Mouse (Mus musculus) heart, embryonic 16.5 days (tissue): ENCODE results near the gene Homer3. TPM values are rescaled to one million over a fixed set of nuclear protein-coding genes. Genes with fewer than 3 reads are reported as not detected.

Source experiments
- ATAC-seq: fragments of 200-750 bp; cut with Nextera tagmentation; replicated peaks from 2 replicates; pipeline ENCODE4 v1.8.0; 2017; ENCODE audit warnings: moderate number of reproducible peaks; ENCODE audit not compliant: insufficient read depth, low FRiP score; ENCODE audit errors: extremely low read depth
- H3K27ac ChIP-seq: fragments of 300-500 bp; sonication (generic); 2 replicates; pipeline ENCODE4 v1.5.1; 2014; ENCODE audit warnings: mild to moderate bottlenecking, low read length, control low read depth, moderate library complexity
- H3K27me3 ChIP-seq: fragments of 300-500 bp; sonication (generic); 2 replicates; pipeline ENCODE4 v1.6.1; 2014; ENCODE audit warnings: low read length, mixed read lengths; ENCODE audit not compliant: control insufficient read depth, insufficient read depth
- H3K36me3 ChIP-seq: fragments of 300-500 bp; sonication (generic); 2 replicates; pipeline ENCODE4 v1.6.1; 2014; ENCODE audit not compliant: control insufficient read depth, insufficient read depth
- H3K4me1 ChIP-seq: fragments of 300-500 bp; sonication (generic); 2 replicates; pipeline ENCODE4 v1.6.1; 2014; ENCODE audit warnings: low read length, mixed read lengths; ENCODE audit not compliant: control insufficient read depth, insufficient read depth
- H3K4me2 ChIP-seq: fragments of 300-500 bp; sonication (generic); 2 replicates; pipeline ENCODE4 v1.6.1; 2014; ENCODE audit warnings: low read depth, mild to moderate bottlenecking, control low read depth, low read length
- H3K4me3 ChIP-seq: fragments of 300-500 bp; sonication (generic); 2 replicates; pipeline ENCODE4 v1.5.1; 2014; ENCODE audit warnings: mild to moderate bottlenecking, control low read depth, low read length
- H3K9ac ChIP-seq: fragments of 300-500 bp; sonication (generic); 2 replicates; pipeline ENCODE4 v1.6.1; 2014; ENCODE audit warnings: low read length, control low read depth
- H3K9me3 ChIP-seq: fragments of 300-500 bp; sonication (generic); replicated peaks from 2 replicates; pipeline ENCODE4 v1.6.1; 2016; ENCODE audit warnings: low read length; ENCODE audit not compliant: control insufficient read depth
- WGBS: fragments of 180-500 bp; shearing (Covaris S2); extraction: QIAGEN DNeasy Blood & Tissue Kit; methylation state at CpG from one replicate; pipeline ENCODE4 v1.1.7; 2014; 5-methylcytosine and 5-hydroxymethylcytosine counted together
- polyA plus RNA-seq: library from polyadenylated mRNA; unstranded; fragments of >200 nt; fragmentation: Nextera tagmentation; extraction: Ambion mirVana; gene quantifications from 2 replicates; pipeline ENCODE4 v1.2.1, GENCODE M21; 2015

Homer3 gene
- polyA plus RNA-seq, 1 experiment from 2014 or later, result 26.6 TPM

- ATAC-seq, result no peak
- no peaks in the 10 kb centered on the region for H3K9me3 ChIP-seq
- no peak overlapping the region for H3K9ac ChIP-seq
- no peak overlapping the region for H3K4me3 ChIP-seq
- H3K4me1 ChIP-seq, result peaks cover 9% of the 10 kb centered on the region
- H3K27me3 ChIP-seq, result peaks cover 9% of the 10 kb centered on the region; the same call in 1 of the 2 replicates
- H3K27ac ChIP-seq, result no peak overlapping the region
- H3K36me3 ChIP-seq, result peaks cover 9% of the 10 kb centered on the region
- no peak overlapping the region for H3K4me2 ChIP-seq
- WGBS, result 88% methylated on average over 6 of the region's 6 CpGs
Observed at GRCm38 (mm10) chr8:70327512-70327911, 44.9 kb downstream of the Homer3 start.

GRCm38 (mm10) chr8:70329124-70329834 lies 46.7 kb downstream of the Homer3 start, which contains the start of gene Gdf1:
TSS of gene Gdf1 (plus strand) at chr8:70329817.
- ATAC-seq, result no peak
- Histone ChIP-seq H3K36me3 (peaks cover 26% of the 10 kb centered on the region), H3K9ac (peak within 1 kb of the TSS; percentile 35; the same call in 1 of the 2 replicates), H3K4me3 (peak within 1 kb of the TSS; percentile 19), H3K27ac (no peak within 1 kb of the TSS), H3K4me1 (peaks cover 9% of the 10 kb centered on the region), H3K27me3 (peaks cover 9% of the 10 kb centered on the region; the same call in 1 of the 2 replicates), H3K4me2 (peak within 1 kb of the TSS; percentile 48), H3K9me3 (no peaks in the 10 kb centered on the region)
- WGBS, result 34% methylated on average over 14 of the region's 14 CpGs

- H3K9ac ChIP-seq, result peak overlapping the region; percentile 35; the same call in 1 of the 2 replicates
- WGBS, result 13% methylated on average over 45 of the region's 45 CpGs
Observed at GRCm38 (mm10) chr8:70329835-70330740, 47.5 kb downstream of the Homer3 start.

GRCm38 (mm10) chr8:70330741-70331364 lies 48.2 kb downstream of the Homer3 start:
- H3K27ac ChIP-seq, result no peak overlapping the region
- 38% methylated on average over 53 of the region's 53 CpGs for WGBS
- H3K9me3 ChIP-seq, result no peaks in the 10 kb centered on the region
- ATAC-seq, result peak; percentile 63; the same call in 1 of the 2 replicates
- H3K4me1 ChIP-seq, result peaks cover 9% of the 10 kb centered on the region
- peaks cover 9% of the 10 kb centered on the region; the same call in 1 of the 2 replicates for H3K27me3 ChIP-seq
- peak overlapping the region; percentile 19 for H3K4me3 ChIP-seq
- H3K36me3 ChIP-seq, result peaks cover 39% of the 10 kb centered on the region
- peak overlapping the region; percentile 48 for H3K4me2 ChIP-seq
- H3K9ac ChIP-seq, result peak overlapping the region; percentile 35; the same call in 1 of the 2 replicates

More at GRCm38 (mm10) chr8:70329835-70330740, 47.5 kb downstream of the Homer3 start:
- H3K36me3 ChIP-seq, result peaks cover 34% of the 10 kb centered on the region
- H3K4me2 ChIP-seq, result peak overlapping the region; percentile 48
- peak; percentile 9; the same call in 1 of the 2 replicates for ATAC-seq
- H3K4me3 ChIP-seq, result peak overlapping the region; percentile 19
- peaks cover 9% of the 10 kb centered on the region for H3K4me1 ChIP-seq
- H3K27ac ChIP-seq, result no peak overlapping the region
- no peaks in the 10 kb centered on the region for H3K9me3 ChIP-seq
- peaks cover 9% of the 10 kb centered on the region; the same call in 1 of the 2 replicates for H3K27me3 ChIP-seq

- peaks cover 9% of the 10 kb centered on the region for H3K4me1 ChIP-seq
- H3K9me3 ChIP-seq, result no peaks in the 10 kb centered on the region
- H3K27me3 ChIP-seq, result peaks cover 9% of the 10 kb centered on the region; the same call in 1 of the 2 replicates
- WGBS, result 83% methylated on average over 19 of the region's 19 CpGs
- no peak overlapping the region for H3K4me3 ChIP-seq
- no peak overlapping the region for H3K27ac ChIP-seq
- H3K9ac ChIP-seq, result no peak overlapping the region
- no peak overlapping the region for H3K4me2 ChIP-seq
- H3K36me3 ChIP-seq, result peaks cover 44% of the 10 kb centered on the region
- ATAC-seq, result no peak
Observed at GRCm38 (mm10) chr8:70331526-70331925, 48.9 kb downstream of the Homer3 start.

GRCm38 (mm10) chr8:70332070-70332877 lies 49.6 kb downstream of the Homer3 start:
- no peaks in the 10 kb centered on the region for H3K9me3 ChIP-seq
- peak; percentile 67 for ATAC-seq
- 35% methylated on average over 40 of the region's 41 CpGs for WGBS

GRCm38 (mm10) chr8:70332878-70333202 lies 50.2 kb downstream of the Homer3 start:
- Histone ChIP-seq H3K9ac (no peak overlapping the region), H3K27me3 (peaks cover 9% of the 10 kb centered on the region; the same call in 1 of the 2 replicates), H3K9me3 (no peaks in the 10 kb centered on the region), H3K4me3 (no peak overlapping the region), H3K27ac (no peak overlapping the region), H3K36me3 (peaks cover 55% of the 10 kb centered on the region), H3K4me1 (peaks cover 9% of the 10 kb centered on the region), H3K4me2 (no peak overlapping the region)
- 93% methylated on average over 6 of the region's 6 CpGs for WGBS
- no peak for ATAC-seq

More at GRCm38 (mm10) chr8:70332070-70332877, 49.6 kb downstream of the Homer3 start:
- peaks cover 9% of the 10 kb centered on the region for H3K4me1 ChIP-seq
- no peak overlapping the region for H3K9ac ChIP-seq
- no peak overlapping the region for H3K27ac ChIP-seq
- H3K4me3 ChIP-seq, result no peak overlapping the region
- H3K36me3 ChIP-seq, result peaks cover 49% of the 10 kb centered on the region
- no peak overlapping the region for H3K4me2 ChIP-seq
- peaks cover 9% of the 10 kb centered on the region; the same call in 1 of the 2 replicates for H3K27me3 ChIP-seq

- Histone ChIP-seq H3K4me1 (no peaks in the 10 kb centered on the region), H3K36me3 (peaks cover 64% of the 10 kb centered on the region), H3K9ac (no peak overlapping the region), H3K27me3 (no peaks in the 10 kb centered on the region), H3K9me3 (no peaks in the 10 kb centered on the region), H3K27ac (no peak overlapping the region), H3K4me2 (no peak overlapping the region), H3K4me3 (no peak overlapping the region)
- WGBS, result 87% methylated on average over 7 of the region's 7 CpGs
- no peak for ATAC-seq
Observed at GRCm38 (mm10) chr8:70338931-70339330, 56.3 kb downstream of the Homer3 start.
